28 mouse cellular contexts compared by ENCODE assay signal in genomic region chr16:10031891-10032290, GRCm38 (mm10). TPM values are rescaled to one million over a fixed set of nuclear protein-coding genes. Genes with fewer than 3 reads are reported as not detected.
DNase-seq lines count a peak whose midpoint lies in the region; ATAC-seq lines count a peak whose summit lies in the region.
"Had no signal": no experiment of that assay in that cellular context is flagged by ENCODE, and none has a peak within 500 bp of the region (broad histone marks: within the 10 kb centered on the region; RNA-seq: fewer than 3 reads in every experiment).

No protein-coding gene starts in this region.

- peak; percentile 40 for DNase-seq in heart, adult 11 months
- peak; percentile 17 for DNase-seq in testis, postnatal 10 days (ENCODE audit: low spot score)
- no peak for DNase-seq in testis, postnatal 14 days (ENCODE audit: low spot score)
- peak; percentile 41 for DNase-seq in layer of hippocampus, adult 9-10 months (ENCODE audit: low spot score)
- peak; percentile 40 to 61 for DNase-seq in layer of hippocampus, postnatal 36 days
- DNase-seq in spleen, adult 18-20 months: no peak
- DNase-seq: adrenal gland, adult 8-10 months; adrenal gland, postnatal 25 days; cerebellum, adult 11 months; cerebellum, adult 2 months; cerebellum, adult 9-11 months; cerebellum, postnatal 25 days; forebrain, postnatal 0 days; gastrocnemius, adult 2 months; gastrocnemius, postnatal 14 days; heart, adult 18-20 months; heart, postnatal 14 days; heart, postnatal 4 days had no signal

- H3K4me1 ChIP-seq in heart, embryonic 11.5 days (ENCODE audit: control insufficient read depth, insufficient read depth, low read length): no peaks in the 10 kb centered on the region
- H3K4me1 ChIP-seq: embryonic facial prominence, embryonic 12.5 days; embryonic facial prominence, embryonic 15.5 days; forebrain, embryonic 13.5 days; heart, embryonic 13.5 days; hindbrain, embryonic 12.5 days; hindbrain, embryonic 15.5 days had no signal

- no peaks in the 10 kb centered on the region for H3K27me3 ChIP-seq in heart, embryonic 11.5 days (ENCODE audit: control insufficient read depth, insufficient read depth, low read length)
- H3K27me3 ChIP-seq: embryonic facial prominence, embryonic 12.5 days; embryonic facial prominence, embryonic 15.5 days; forebrain, embryonic 13.5 days; heart, embryonic 13.5 days; hindbrain, embryonic 12.5 days; hindbrain, embryonic 15.5 days had no signal

- H3K27ac ChIP-seq in heart, embryonic 11.5 days (ENCODE audit: low read depth, low read length): no peak overlapping the region
- H3K27ac ChIP-seq: embryonic facial prominence, embryonic 12.5 days; embryonic facial prominence, embryonic 15.5 days; forebrain, embryonic 13.5 days; gastrocnemius, adult 2 months; heart, embryonic 13.5 days; hindbrain, embryonic 12.5 days; hindbrain, embryonic 15.5 days had no signal

- no peak overlapping the region for H3K4me3 ChIP-seq in heart, embryonic 11.5 days (ENCODE audit: low read depth, low read length)
- H3K4me3 ChIP-seq: embryonic facial prominence, embryonic 12.5 days; embryonic facial prominence, embryonic 15.5 days; forebrain, embryonic 13.5 days; gastrocnemius, adult 2 months; heart, embryonic 13.5 days; hindbrain, embryonic 12.5 days; hindbrain, embryonic 15.5 days had no signal

- ATAC-seq in heart, embryonic 11.5 days (replicated peaks; ENCODE audit: insufficient number of reproducible peaks, low FRiP score, low TSS enrichment): no peak
- no peak for ATAC-seq in erythroid progenitor cell, adult 5-6 weeks (replicated peaks; ENCODE audit: low FRiP score, poor library complexity, severe bottlenecking)
- ATAC-seq: activated CD4-positive, CD25-positive, alpha-beta regulatory T cell, adult 4 months; forebrain, embryonic 13.5 days; forebrain, postnatal 0 days had no signal

- H3K9ac ChIP-seq in heart, embryonic 11.5 days (ENCODE audit: low read depth, low read length): no peak overlapping the region
- H3K9ac ChIP-seq: embryonic facial prominence, embryonic 12.5 days; embryonic facial prominence, embryonic 15.5 days; forebrain, embryonic 13.5 days; forebrain, postnatal 0 days; heart, embryonic 13.5 days; hindbrain, embryonic 12.5 days; hindbrain, embryonic 15.5 days had no signal

- H3K36me3 ChIP-seq in heart, embryonic 11.5 days (ENCODE audit: control insufficient read depth, insufficient read depth, low read length): no peaks in the 10 kb centered on the region
- H3K36me3 ChIP-seq: embryonic facial prominence, embryonic 12.5 days; embryonic facial prominence, embryonic 15.5 days; heart, embryonic 13.5 days; hindbrain, embryonic 12.5 days; hindbrain, embryonic 15.5 days had no signal

- no peak overlapping the region for H3K4me2 ChIP-seq in heart, embryonic 11.5 days
- H3K4me2 ChIP-seq: embryonic facial prominence, embryonic 12.5 days; embryonic facial prominence, embryonic 15.5 days; forebrain, embryonic 13.5 days; heart, embryonic 13.5 days; hindbrain, embryonic 12.5 days; hindbrain, embryonic 15.5 days had no signal

- H3K9me3 ChIP-seq in heart, embryonic 11.5 days (replicated peaks; ENCODE audit: control insufficient read depth, low read length): no peaks in the 10 kb centered on the region
- H3K9me3 ChIP-seq: embryonic facial prominence, embryonic 12.5 days; embryonic facial prominence, embryonic 15.5 days; forebrain, embryonic 13.5 days; heart, embryonic 13.5 days; hindbrain, embryonic 12.5 days; hindbrain, embryonic 15.5 days had no signal

RNA-seq across cellular contexts. Expression of gene Grin2a, which starts 36.5 kb away (rescaled TPM):
- polyA plus RNA-seq in heart, embryonic 11.5 days (2014; fragmentation: Nextera tagmentation; extraction: Ambion mirVana): 0.19 and 0.59 TPM in 2 replicates
- total RNA-seq in layer of hippocampus, postnatal 36 days (2021): 100 to 1,000 TPM; 375 to 412 TPM
- total RNA-seq in erythroid progenitor cell, adult 5-6 weeks (2015; ENCODE audit: low replicate concordance): not detected in 2 replicates
- not detected in 2 replicates for total RNA-seq in erythroid progenitor cell, adult 5-6 weeks (2017; ENCODE audit: low replicate concordance)
- total RNA-seq: common myeloid progenitor, adult 5-6 weeks had no signal
- polyA plus RNA-seq: activated CD4-positive, CD25-positive, alpha-beta regulatory T cell, adult 4 months had no signal

Comparison
In these comparisons a context has a peak if more than half of its experiments do, and no peak if none do; other contexts are left out.
1. DNase-seq: peak in heart, adult 11 months (single experiment), testis, postnatal 10 days (single experiment), layer of hippocampus, adult 9-10 months (single experiment) and layer of hippocampus, postnatal 36 days (2 of 2); none in testis, postnatal 14 days (single experiment) and spleen, adult 18-20 months (0 of 2).
2. RNA of gene Grin2a, which starts 36.5 kb away (total RNA-seq): 375 to 412 TPM in layer of hippocampus, postnatal 36 days; not detected in erythroid progenitor cell, adult 5-6 weeks; every median in the first group is over 100 times any median in the second.